Mouse (Mus musculus) spleen, adult 2 months (tissue): ENCODE measurements at regions not wholly inside any gene's neighbourhood (a gene's known extent, or its start where the extent isn't known, plus 50 kb on each side); places are given as distances from the start of the nearest gene placed in this dataset.

ENCODE experiments used
- CTCF ChIP-seq: fragments of 200-500 bp; IDR thresholded peaks from 2 replicates; pipeline ENCODE4 v1.5.1; 2011; ENCODE audit warnings: mild to moderate bottlenecking, inconsistent platforms; ENCODE audit not compliant: insufficient read depth, insufficient read length, insufficient replicate concordance; ENCODE audit errors: extremely low read depth
- POLR2A ChIP-seq: fragments of 200-500 bp; IDR thresholded peaks from 2 replicates; pipeline ENCODE4 v1.6.1; 2011; ENCODE audit warnings: low read depth, low read length, inconsistent platforms

DNA sequence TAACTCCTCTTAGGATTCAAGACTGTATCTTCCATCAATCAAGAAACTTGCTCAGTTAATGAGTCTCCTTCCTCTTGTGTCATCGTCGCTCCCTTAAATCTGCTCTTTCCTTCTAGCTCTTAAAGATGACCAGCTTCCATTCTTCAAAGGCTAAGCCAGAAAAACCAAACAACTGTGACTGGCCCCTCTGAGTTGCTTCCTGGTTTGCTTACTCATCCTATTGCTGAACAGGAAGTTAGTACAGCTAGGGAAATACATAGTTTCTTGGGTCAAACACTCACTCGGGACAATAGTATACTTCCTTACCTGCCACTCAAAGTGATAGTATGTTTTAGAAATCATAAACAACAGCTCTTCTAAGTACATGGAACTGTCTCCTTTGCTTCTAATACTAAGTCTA, 237.9 kb downstream of the Usp25 start:
- TF ChIP-seq CTCF, result no peak
- no peak for TF ChIP-seq POLR2A
